In genomic region chr5:151275986-151276385, GRCm38 (mm10) we compare ENCODE assay signal across 13 mouse cellular contexts. TPM values are rescaled to one million over a fixed set of nuclear protein-coding genes. Genes with fewer than 3 reads are reported as not detected.
"Had no signal": no experiment of that assay in that cellular context is flagged by ENCODE, and none has a peak within 500 bp of the region (broad histone marks: within the 10 kb centered on the region; RNA-seq: fewer than 3 reads in every experiment).

No protein-coding gene starts in this region.

- DNase-seq: retina, postnatal 1 day; right cerebral cortex, adult 18-20 months; right cerebral cortex, postnatal 14 days; right cerebral cortex, postnatal 25 days; right cerebral cortex, postnatal 4 days; spleen, adult 18-20 months; thymus, adult 18-20 months; thymus, adult 2 months; thymus, postnatal 14 days; thymus, postnatal 25 days; thymus, postnatal 36 days; thymus, postnatal 4 days had no signal

RNA-seq across cellular contexts. Expression of gene Stard13, which starts 42.4 kb away (rescaled TPM):
- total RNA-seq: neutrophil, adult 5-6 weeks had no signal
